Mouse (Mus musculus): ENCODE measurements around the gene Elovl4.

Gene Elovl4

DNA sequence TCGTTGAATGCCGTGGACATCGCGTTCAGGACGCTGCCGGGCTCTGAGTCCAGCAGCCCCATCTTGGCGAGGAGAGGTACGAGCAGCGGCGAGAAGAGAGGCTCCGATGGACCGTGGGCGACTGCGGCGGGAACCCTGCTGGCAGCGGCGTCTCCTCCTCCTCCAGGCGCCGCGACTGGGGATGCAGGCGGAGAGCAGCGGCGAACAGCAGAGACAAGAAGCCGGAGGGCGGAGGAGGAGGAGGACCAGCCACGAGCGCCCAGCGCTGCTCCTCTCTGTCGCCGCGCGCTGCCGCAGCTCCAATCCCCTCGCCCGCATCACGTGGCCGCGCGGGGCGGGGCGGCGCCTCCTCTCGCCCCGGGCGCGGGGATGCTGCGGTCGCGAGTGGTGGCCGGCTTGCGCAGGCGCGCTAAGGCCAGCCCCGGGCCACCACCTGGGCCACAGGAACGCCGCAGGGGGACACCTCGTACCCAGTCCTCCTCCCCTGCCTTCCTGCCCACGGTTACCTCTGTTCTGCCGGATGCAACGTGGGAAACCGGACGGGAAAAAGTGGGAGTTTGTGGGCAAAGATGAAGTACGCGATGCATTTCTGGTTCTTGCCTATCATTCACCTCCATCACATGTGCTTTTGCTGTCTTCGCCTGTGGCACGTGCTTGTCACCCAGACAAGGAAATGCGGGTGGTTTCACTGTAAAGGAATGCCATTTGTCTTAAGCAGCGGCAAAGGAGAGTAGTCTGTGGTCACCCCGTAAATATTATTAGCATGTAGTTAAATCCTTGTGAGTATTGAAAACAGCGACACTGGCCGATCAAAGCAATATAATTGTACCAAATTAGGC, at the start of gene Elovl4:
TSS of gene Elovl4 (minus strand) at position 301 of the 839 bp plus-strand sequence.
- peak; percentile 89 for DNase-seq (ENCODE audit: low spot score)

DNA sequence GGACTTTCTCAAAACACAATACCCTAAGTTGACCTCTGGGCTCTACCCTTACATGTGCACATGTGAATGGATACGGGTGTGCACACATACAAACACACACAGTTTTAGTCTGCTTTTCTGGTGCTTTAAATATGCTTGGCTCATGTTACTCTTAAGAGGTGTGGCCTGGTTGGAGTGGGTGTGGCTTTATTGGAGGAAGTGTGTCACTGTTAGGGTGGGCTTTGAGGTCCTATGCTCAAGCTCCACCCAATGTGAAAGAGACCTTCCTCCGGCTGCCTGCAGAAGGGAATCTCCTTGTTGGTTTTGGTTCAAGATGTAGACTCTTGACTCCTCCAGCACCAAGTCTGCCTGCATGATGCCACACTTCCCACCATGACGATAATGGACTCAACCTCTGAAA, 46.4 kb upstream of the Elovl4 start:
- DNase-seq (ENCODE audit: low spot score): no peak

- DNase-seq (ENCODE audit: low spot score): no peak
Measured at GRCm38 (mm10) chr9:83834748-83835313, 28.8 kb upstream of the Elovl4 start.

DNA sequence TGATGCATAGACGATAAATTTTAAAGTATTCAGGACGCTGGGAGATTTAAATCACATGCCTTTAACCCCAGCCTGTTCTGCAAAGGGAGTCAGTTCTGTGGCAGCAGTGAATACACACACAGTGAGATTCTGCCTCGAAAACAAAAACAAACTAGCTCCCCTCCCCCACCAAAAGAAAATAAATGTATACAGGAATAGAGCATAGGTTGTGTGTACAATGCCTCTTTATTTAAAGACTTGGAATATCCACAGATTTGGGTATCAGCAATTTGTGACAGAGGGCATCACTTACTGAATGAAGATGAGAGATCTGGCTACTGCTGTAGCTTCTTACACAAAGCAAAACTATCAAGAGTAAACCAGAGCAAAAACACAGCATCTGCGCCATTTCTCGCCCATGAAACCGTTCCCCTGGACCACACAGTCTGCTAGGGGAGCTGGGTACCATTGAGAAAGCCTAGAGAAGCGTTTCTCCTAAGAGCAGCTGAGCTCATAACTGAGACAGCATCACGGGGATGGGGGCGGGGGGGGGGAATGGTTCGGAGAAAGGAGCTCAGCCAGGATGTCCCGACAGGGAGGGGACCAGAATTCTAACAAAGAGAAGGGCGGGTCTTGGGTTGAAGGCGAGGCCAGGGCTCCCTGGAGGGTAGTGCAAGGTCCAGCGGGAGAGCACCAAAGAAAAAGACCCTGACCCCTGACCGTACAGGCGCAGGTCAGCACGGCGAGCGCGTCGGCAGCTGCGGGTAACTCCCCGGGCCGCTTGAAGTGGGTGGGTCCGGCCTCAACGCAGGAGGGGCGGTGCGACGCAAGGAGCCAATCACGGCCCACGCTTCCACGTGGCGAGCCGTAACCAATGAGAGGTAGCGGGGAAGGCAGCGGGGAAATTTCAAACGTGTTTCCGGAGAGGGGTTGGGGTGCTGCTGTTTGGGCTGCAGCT, 28.0 kb upstream of the Elovl4 start, which contains the start of gene Ttk:
TSS of gene Ttk (plus strand) at position 879 of the 937 bp plus-strand sequence.
- peak; percentile 95 for DNase-seq (ENCODE audit: low spot score)

DNA sequence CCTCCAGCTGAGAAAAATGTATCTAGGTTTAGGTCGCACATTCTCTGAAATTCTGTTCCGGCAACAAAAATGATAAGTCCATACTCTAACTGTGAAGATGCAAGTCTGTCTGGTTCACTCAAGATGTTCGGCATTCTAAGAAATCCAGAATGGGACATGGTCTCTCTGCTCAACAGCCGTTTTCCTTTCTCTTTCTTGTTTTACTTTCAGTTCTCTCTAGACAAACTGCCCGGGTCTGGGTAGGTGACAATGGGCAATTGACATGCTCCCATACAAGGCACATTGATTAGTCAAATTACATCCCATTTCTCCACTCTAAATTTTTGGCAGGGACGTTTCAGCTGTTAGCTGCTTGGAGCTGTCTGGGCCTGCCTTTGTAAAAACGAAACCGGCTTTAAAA, 25.1 kb upstream of the Elovl4 start:
- no peak for DNase-seq (ENCODE audit: low spot score)

DNA sequence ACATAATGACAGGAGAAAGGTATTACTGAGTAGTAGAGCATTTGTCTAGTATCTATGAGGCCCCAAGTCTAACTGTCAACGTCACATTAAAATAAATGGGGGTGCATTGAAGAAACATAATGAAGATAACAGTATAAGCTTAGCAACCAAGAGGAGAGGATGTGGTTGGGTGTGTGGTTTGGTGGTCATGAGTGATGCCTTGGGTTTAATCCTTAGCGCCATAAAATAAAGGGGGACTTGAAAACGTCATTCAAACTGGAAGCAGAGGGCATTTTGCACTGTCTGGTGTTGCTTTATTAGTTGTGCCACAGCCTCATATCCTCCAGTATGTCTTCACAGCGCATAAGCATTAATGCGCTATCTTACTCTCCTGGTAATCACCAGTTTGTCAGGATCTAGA, 23.8 kb upstream of the Elovl4 start:
- DNase-seq (ENCODE audit: low spot score): no peak

DNA sequence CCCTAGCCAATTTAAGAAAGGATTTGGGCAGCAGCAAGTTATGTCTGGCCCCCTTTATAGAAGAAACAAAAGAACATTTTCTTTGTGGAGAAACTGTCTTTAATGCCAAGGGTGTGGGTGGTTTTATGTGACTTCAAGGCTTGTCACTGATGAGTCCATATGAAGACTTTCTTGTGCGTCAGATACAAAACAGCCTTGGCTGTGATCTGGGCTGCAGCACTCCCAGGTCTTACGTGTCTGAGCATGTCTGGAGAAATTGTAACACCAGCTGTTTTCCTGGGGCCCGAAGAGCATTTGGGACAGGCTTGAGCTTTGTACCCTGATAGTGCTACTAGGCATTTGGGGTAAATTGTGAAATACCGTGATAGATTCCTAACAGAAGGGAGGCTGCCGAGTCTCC, 16.8 kb upstream of the Elovl4 start:
- DNase-seq (ENCODE audit: low spot score): no peak

DNA sequence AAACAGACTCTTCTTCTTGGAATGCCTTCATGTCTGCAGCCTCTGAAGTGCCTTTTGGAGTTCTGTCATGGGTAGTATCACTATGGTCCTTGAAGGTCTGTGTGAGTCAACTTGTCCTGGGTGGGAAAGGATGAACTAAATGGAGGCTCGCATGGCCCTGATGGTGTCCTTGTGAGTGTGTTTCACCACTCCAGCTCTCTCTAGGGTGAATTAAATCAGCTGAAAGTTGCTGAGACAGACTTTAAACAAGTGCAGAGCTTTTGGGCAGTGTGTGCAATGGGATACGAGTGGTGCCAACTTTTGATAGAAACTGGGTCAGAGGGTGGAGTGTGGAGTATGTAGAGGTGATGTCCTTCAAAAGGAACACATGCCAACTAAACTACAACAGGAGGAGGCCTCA, 14.9 kb upstream of the Elovl4 start:
- DNase-seq (ENCODE audit: low spot score): no peak

GRCm38 (mm10) chr9:83819188-83819587, 13.1 kb upstream of the Elovl4 start:
- DNase-seq (ENCODE audit: low spot score): no peak

GRCm38 (mm10) chr9:83807562-83807961, 1.5 kb upstream of the Elovl4 start:
- DNase-seq (ENCODE audit: low spot score): peak; percentile 79

DNA sequence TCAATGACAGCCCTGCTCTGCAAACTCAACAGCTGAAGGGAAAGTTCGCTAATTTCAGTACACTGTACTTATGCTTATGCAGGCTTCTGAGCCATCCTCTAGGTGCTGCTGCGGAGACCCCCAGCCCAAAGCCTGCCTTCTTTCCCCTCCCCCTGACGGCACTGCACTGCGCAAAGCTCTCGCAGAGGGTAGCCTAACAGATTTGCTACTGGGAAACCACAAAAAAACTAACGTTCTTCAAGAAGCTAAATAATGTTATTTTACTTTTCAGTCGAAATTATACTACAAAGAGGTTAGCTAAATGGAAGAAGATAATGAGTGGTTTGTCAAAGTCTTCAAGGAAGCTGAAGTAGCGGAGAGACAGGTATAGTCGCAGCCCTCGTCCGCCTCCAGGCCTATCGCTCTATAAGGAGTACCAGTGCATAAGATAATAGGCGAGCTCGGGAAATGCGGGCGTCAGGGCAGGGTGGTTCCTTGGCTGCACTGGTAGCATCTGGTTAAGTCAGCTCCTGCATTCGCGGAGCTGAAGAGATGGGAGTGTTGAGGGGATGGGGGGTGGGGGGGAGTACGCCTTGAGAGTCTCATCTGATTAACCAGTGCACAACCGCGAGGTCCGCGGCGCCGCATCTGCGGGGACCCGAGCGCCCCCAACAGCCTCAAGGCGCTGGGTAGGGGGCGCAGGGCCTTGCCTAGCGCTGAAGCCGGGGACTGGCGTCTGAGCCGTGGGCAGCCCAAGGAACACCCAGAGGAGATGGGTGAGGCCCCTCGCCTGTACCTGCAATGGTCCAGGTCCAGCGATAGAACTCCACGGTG, 707 bp downstream of the Elovl4 start:
- peak; percentile 81 for DNase-seq (ENCODE audit: low spot score)

DNA sequence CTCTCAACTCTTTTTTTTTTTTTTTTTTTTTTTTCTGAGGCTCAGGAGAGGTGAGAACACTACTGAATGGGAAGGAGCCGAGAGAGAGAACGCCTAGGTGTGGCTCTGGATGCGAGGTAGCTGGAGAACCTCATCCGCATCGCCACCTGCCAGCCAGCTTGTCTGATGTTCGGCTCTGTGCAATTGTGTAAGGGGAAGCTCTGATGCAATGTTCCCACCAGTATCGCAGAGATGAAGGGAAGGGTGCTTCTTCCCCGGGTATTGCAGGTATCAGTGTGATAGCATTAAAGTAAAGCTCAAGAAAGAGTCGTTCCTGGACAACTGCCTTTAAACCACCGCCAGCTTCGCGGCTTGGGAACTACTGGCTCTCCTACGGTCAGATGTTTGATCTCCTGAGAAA, 1.7 kb downstream of the Elovl4 start:
- no peak for DNase-seq (ENCODE audit: low spot score)

- no peak for DNase-seq (ENCODE audit: low spot score)
Measured at GRCm38 (mm10) chr9:83797898-83798297, 8.2 kb downstream of the Elovl4 start.

DNA sequence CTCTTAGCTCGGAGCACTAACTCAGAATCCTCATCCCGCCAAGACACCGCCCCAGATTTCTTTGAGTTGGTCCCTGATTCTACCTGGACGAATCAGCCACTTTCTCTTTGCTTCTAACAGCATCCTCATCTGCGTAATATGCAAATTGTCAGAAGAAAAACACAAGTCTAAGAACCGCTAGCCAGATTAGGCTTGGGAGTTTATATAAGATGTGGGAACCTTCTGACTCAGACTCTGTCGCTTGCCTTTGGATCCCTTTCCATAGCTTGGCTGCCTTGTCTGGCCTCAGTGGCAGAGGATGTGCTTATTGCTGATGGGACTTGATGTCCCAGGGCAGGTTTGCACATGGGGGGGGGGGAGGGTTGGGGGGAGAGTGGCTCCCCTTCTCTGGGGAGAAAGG, 9.2 kb downstream of the Elovl4 start:
- DNase-seq (ENCODE audit: low spot score): no peak

DNA sequence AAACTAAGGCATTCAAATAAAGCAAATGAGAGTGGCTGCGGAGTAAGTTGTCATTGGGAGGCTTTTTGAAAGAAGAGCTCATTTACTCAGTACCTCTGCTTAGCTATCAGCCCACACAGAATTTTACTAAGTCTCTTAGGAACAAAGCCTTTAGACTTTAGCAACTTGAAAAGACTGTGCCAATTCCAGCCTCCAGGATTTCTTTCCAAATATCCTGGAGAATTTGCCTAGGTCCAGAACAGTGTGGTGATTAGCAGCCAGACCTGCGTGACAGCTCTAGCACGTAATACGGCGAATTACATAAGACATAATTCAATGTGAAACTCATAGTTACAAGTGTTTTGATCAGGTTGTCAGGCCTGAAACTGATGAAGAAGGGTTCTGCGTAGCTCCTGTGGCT, 16.8 kb downstream of the Elovl4 start:
- no peak for DNase-seq (ENCODE audit: low spot score)

DNA sequence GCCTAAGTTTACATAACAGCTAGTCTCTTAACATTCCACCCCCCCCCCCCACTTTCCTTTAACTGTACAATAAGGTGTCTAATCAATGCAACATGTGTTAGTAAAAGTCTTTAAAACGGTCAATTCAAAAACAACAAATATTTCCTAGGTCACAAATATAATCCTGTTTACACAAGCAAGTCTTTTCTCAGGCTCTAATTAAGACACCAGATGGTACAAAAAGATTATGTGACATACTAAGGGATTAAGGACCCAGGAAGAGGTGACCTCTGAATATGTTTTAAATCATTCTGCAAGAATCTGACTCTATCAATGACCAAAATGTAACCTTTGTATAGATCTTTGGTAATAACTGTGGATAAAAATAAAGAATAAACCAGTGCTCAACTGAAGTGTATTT, 20.6 kb downstream of the Elovl4 start:
- no peak for DNase-seq (ENCODE audit: low spot score)

DNA sequence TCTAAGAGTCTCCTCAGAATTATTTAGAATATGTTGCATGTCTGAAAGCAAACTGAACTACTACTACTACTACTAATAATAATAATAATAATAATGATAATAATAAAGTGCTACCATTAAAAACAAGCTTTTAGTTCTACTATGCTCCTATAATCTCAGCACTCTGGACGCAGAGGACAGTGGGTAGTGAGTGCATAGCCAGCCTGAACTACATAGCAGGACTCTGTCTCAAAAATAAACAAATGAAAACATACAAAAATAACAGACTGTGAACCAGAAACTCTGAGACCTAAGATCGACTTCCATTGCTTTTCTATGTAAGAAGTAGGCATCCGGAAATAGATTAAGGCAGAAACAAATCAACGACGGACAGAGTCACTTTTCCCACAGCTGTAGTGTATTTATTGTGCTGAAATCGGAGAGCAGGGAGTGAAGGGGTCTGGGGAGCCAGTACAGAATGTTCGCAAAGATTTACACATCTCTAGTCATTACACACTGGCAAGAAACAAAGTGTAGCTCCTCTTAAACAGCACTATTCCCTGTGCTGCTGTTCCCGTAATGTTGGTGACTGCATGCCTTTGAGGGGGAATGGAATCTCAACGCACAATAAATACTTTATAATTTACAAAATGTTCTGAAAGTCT, 27.6 kb downstream of the Elovl4 start:
- DNase-seq (ENCODE audit: low spot score): no peak

GRCm38 (mm10) chr9:83761318-83761717, 44.8 kb downstream of the Elovl4 start:
- DNase-seq (ENCODE audit: low spot score): peak; percentile 76

GRCm38 (mm10) chr9:83731877-83732276, 74.2 kb downstream of the Elovl4 start:
- no peak for DNase-seq (ENCODE audit: low spot score)

DNA sequence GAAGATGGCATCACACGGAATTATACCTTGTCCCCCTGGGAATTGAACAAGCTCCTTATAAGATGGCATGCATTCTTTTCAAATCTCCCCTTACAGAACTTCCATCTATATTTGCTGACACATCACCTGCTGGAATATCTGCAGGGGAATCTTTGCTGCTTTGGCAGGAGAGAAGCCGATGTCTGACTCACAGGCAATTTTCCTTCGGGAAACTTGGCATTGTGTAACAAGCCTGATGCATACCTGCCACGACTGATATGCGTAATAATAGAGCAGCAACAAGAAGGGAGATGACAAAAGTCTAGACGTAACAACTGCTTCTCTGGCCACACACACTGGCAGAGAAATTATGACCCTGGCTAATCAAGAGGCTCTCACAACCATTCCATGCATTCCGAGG, 75.2 kb downstream of the Elovl4 start:
- no peak for DNase-seq (ENCODE audit: low spot score)

Data from retina, embryonic 14.5 days (tissue).